Mouse (Mus musculus) forebrain, embryonic 16.5 days (tissue): ENCODE measurements at regions not wholly inside any gene's neighbourhood (a gene's known extent, or its start where the extent isn't known, plus 50 kb on each side); places are given as distances from the start of the nearest gene placed in this dataset.

Experiments used
- ATAC-seq: fragments of 200-750 bp; cut with Nextera tagmentation; 2 replicates; pipeline ENCODE4 v1.8.0; 2017; ENCODE audit warnings: mild to moderate bottlenecking, moderate library complexity
- H3K27ac ChIP-seq: fragments of 300-500 bp; sonication (generic); 2 replicates; pipeline ENCODE4 v1.5.1; 2014; ENCODE audit warnings: low read length, control low read depth
- H3K27me3 ChIP-seq: fragments of 300-500 bp; sonication (generic); replicated peaks from 2 replicates; pipeline ENCODE4 v1.6.1; 2014; ENCODE audit warnings: low read length; ENCODE audit not compliant: control insufficient read depth, insufficient read depth
- H3K36me3 ChIP-seq: fragments of 300-500 bp; sonication (generic); 2 replicates; pipeline ENCODE4 v1.6.1; 2014; ENCODE audit not compliant: control insufficient read depth, insufficient read depth
- H3K4me1 ChIP-seq: fragments of 300-500 bp; sonication (generic); replicated peaks from 2 replicates; pipeline ENCODE4 v1.6.1; 2014; ENCODE audit warnings: low read length; ENCODE audit not compliant: control insufficient read depth, insufficient read depth
- H3K4me2 ChIP-seq: fragments of 300-500 bp; sonication (generic); 2 replicates; pipeline ENCODE4 v1.6.1; 2014; ENCODE audit warnings: mild to moderate bottlenecking, low read length, control low read depth
- H3K4me3 ChIP-seq: fragments of 300-500 bp; sonication (generic); replicated peaks from 2 replicates; pipeline ENCODE4 v1.5.1; 2014; ENCODE audit warnings: mild to moderate bottlenecking, low read length, control low read depth
- H3K9ac ChIP-seq: fragments of 300-500 bp; sonication (generic); replicated peaks from 2 replicates; pipeline ENCODE4 v1.6.1; 2014; ENCODE audit warnings: low read depth, low read length, control low read depth
- H3K9me3 ChIP-seq: fragments of 300-500 bp; sonication (generic); 2 replicates; pipeline ENCODE4 v1.6.1; 2016; ENCODE audit warnings: low read length; ENCODE audit not compliant: control insufficient read depth
- WGBS: fragments of 180-500 bp; shearing (Covaris S2); extraction: QIAGEN DNeasy Blood & Tissue Kit; methylation state at CpG from one replicate; pipeline ENCODE4 v1.1.7; 2014; 5-methylcytosine and 5-hydroxymethylcytosine counted together

GRCm38 (mm10) chr16:49278478-49278877 lies 221.2 kb downstream of the Myh15 start:
- ATAC-seq: peak; percentile 89
- Histone ChIP-seq H3K27ac (no peak overlapping the region), H3K4me1 (no peaks in the 10 kb centered on the region), H3K9ac (no peak overlapping the region), H3K4me3 (no peak overlapping the region), H3K4me2 (no peak overlapping the region), H3K36me3 (no peaks in the 10 kb centered on the region), H3K27me3 (no peaks in the 10 kb centered on the region), H3K9me3 (no peaks in the 10 kb centered on the region)
- 7% methylated on average over 2 of the region's 2 CpGs for WGBS

- WGBS: 21% methylated on average over 4 of the region's 4 CpGs
- no peak overlapping the region for H3K9ac ChIP-seq
- peak; percentile 91 for ATAC-seq
- H3K4me2 ChIP-seq: no peak overlapping the region
- no peaks in the 10 kb centered on the region for H3K36me3 ChIP-seq
- H3K27ac ChIP-seq: no peak overlapping the region
- H3K27me3 ChIP-seq: no peaks in the 10 kb centered on the region
- no peaks in the 10 kb centered on the region for H3K9me3 ChIP-seq
- H3K4me1 ChIP-seq: peaks cover 11% of the 10 kb centered on the region
- H3K4me3 ChIP-seq: no peak overlapping the region
Observed at GRCm38 (mm10) chr16:49288096-49288714, 230.9 kb downstream of the Myh15 start.

- H3K4me1 ChIP-seq: peaks cover 11% of the 10 kb centered on the region
- H3K36me3 ChIP-seq: no peaks in the 10 kb centered on the region
- H3K4me3 ChIP-seq: no peak overlapping the region
- no peak overlapping the region for H3K4me2 ChIP-seq
- peak; percentile 14; the same call in 1 of the 2 replicates for ATAC-seq
- 80% methylated on average over 10 of the region's 10 CpGs for WGBS
- H3K9me3 ChIP-seq: no peaks in the 10 kb centered on the region
- H3K27ac ChIP-seq: no peak overlapping the region
- no peak overlapping the region for H3K9ac ChIP-seq
- H3K27me3 ChIP-seq: no peaks in the 10 kb centered on the region
Observed at GRCm38 (mm10) chr16:49289200-49290079, 232.2 kb downstream of the Myh15 start.

GRCm38 (mm10) chr16:49303612-49304307 lies 246.5 kb downstream of the Myh15 start:
- Histone ChIP-seq H3K4me2 (no peak overlapping the region), H3K9me3 (no peaks in the 10 kb centered on the region), H3K4me1 (no peaks in the 10 kb centered on the region), H3K27me3 (no peaks in the 10 kb centered on the region), H3K27ac (no peak overlapping the region), H3K9ac (no peak overlapping the region), H3K4me3 (no peak overlapping the region), H3K36me3 (no peaks in the 10 kb centered on the region)
- no peak for ATAC-seq
- WGBS: 51% methylated on average over 6 of the region's 6 CpGs

- no peak overlapping the region for H3K4me3 ChIP-seq
- H3K27me3 ChIP-seq: no peaks in the 10 kb centered on the region
- H3K9me3 ChIP-seq: no peaks in the 10 kb centered on the region
- no peaks in the 10 kb centered on the region for H3K4me1 ChIP-seq
- WGBS: 52% methylated on average over 2 of the region's 2 CpGs
- no peak overlapping the region for H3K27ac ChIP-seq
- H3K9ac ChIP-seq: no peak overlapping the region
- no peak for ATAC-seq
- H3K4me2 ChIP-seq: no peak overlapping the region
- no peaks in the 10 kb centered on the region for H3K36me3 ChIP-seq
Observed at GRCm38 (mm10) chr16:49304354-49304753, 247.1 kb downstream of the Myh15 start.

GRCm38 (mm10) chr16:49317061-49317460 lies 259.8 kb downstream of the Myh15 start:
- Histone ChIP-seq H3K4me2 (no peak overlapping the region), H3K9ac (no peak overlapping the region), H3K36me3 (no peaks in the 10 kb centered on the region), H3K27me3 (no peaks in the 10 kb centered on the region), H3K9me3 (no peaks in the 10 kb centered on the region), H3K27ac (no peak overlapping the region), H3K4me3 (no peak overlapping the region), H3K4me1 (no peaks in the 10 kb centered on the region; the same call in 1 of the 2 replicates)
- no peak for ATAC-seq
- WGBS: 63% methylated on average over 2 of the region's 2 CpGs

- no peaks in the 10 kb centered on the region for H3K9me3 ChIP-seq
- H3K4me2 ChIP-seq: no peak overlapping the region
- H3K36me3 ChIP-seq: no peaks in the 10 kb centered on the region
- 41% methylated on average over 4 of the region's 4 CpGs for WGBS
- H3K9ac ChIP-seq: no peak overlapping the region
- H3K27ac ChIP-seq: no peak overlapping the region
- ATAC-seq: peak; percentile 73
- no peak overlapping the region for H3K4me3 ChIP-seq
- H3K27me3 ChIP-seq: no peaks in the 10 kb centered on the region
- no peaks in the 10 kb centered on the region; the same call in 1 of the 2 replicates for H3K4me1 ChIP-seq
Observed at GRCm38 (mm10) chr16:49319047-49319678, 261.9 kb downstream of the Myh15 start.

- Histone ChIP-seq H3K27ac (no peak overlapping the region), H3K9ac (no peak overlapping the region), H3K4me2 (no peak overlapping the region), H3K4me1 (no peaks in the 10 kb centered on the region; the same call in 1 of the 2 replicates), H3K9me3 (no peaks in the 10 kb centered on the region), H3K27me3 (no peaks in the 10 kb centered on the region), H3K4me3 (no peak overlapping the region), H3K36me3 (no peaks in the 10 kb centered on the region)
- WGBS: 88% methylated on average over 5 of the region's 5 CpGs
- ATAC-seq: no peak; the same call in 1 of the 2 replicates
Observed at GRCm38 (mm10) chr16:49319774-49320173, 262.5 kb downstream of the Myh15 start.

GRCm38 (mm10) chr16:49321951-49322350 lies 264.7 kb downstream of the Myh15 start:
- H3K36me3 ChIP-seq: no peaks in the 10 kb centered on the region
- H3K27ac ChIP-seq: no peak overlapping the region
- no peak overlapping the region for H3K9ac ChIP-seq
- 97% methylated on average over 1 of the region's 1 CpGs for WGBS
- H3K4me2 ChIP-seq: no peak overlapping the region
- 0 out of 2 replicates have a peak, but pooled peaks have one; percentile 37 for ATAC-seq
- H3K9me3 ChIP-seq: no peaks in the 10 kb centered on the region
- no peak overlapping the region for H3K4me3 ChIP-seq
- H3K27me3 ChIP-seq: no peaks in the 10 kb centered on the region
- H3K4me1 ChIP-seq: no peaks in the 10 kb centered on the region; the same call in 1 of the 2 replicates
